Mouse (Mus musculus): ENCODE measurements at regions not wholly inside any gene's neighbourhood (a gene's known extent, or its start where the extent isn't known, plus 50 kb on each side); places are given as distances from the start of the nearest gene placed in this dataset.

DNA sequence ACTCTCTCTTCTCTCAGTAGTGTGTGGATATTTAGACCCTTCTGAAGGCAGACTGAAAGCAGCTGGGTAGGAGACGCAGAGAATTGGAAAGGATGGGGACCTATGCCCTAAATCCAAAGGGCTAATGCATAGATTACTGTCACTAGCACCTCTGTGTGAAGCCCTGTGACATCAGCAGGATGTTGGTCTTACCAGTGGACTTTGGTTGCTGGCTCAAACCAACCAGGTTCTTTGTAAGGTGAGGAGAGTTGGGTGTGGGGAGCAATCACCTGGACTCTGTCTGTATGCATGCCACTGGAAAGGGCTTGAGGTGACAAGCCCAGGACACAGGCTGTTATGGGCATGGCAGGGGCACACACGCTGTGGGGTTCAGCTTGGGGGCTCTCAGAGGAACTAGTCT lies 173.7 kb upstream of the Sall1 start:
- no peak for ATAC-seq (ENCODE audit: insufficient read depth, low FRiP score, low read depth)
- no peak overlapping the region for H3K4me2 ChIP-seq
- 89% methylated on average over 2 of the region's 2 CpGs for WGBS
- no peaks in the 10 kb centered on the region for H3K36me3 ChIP-seq
- no peaks in the 10 kb centered on the region for H3K27me3 ChIP-seq (replicated peaks)
- no peaks in the 10 kb centered on the region for H3K4me1 ChIP-seq
- H3K27ac ChIP-seq = no peak overlapping the region
- H3K9ac ChIP-seq = no peak overlapping the region
- H3K9me3 ChIP-seq = no peaks in the 10 kb centered on the region
- H3K4me3 ChIP-seq (replicated peaks) = no peak overlapping the region

DNA sequence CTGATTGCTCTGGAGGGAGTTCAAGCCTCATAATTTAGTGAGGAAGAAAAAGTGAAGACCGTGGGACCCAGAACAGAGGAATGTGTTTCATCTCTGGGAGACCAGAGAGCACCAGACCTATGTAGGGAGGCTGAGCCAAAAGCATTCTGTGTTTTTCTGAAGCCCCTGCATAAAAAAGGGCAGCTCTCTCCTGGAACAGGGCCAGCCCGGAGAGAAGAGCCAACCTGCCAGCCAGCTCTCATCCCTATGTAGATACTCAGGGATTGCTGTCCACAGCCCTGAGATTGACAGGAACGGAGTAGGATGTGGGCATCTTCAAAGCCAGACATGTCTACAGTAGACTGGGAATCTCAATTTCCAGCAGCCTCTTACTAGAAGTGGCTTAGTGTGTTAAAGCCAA lies 168.0 kb upstream of the Sall1 start:
- Histone ChIP-seq H3K4me1 (0 out of 2 replicates have a peak, but pooled peaks cover 5% of the 10 kb centered on the region), H3K9ac (no peak overlapping the region), H3K4me2 (no peak overlapping the region), H3K27me3 (replicated peaks) (no peaks in the 10 kb centered on the region), H3K27ac (no peak overlapping the region), H3K9me3 (no peaks in the 10 kb centered on the region), H3K4me3 (replicated peaks) (no peak overlapping the region), H3K36me3 (no peaks in the 10 kb centered on the region)
- no peak for ATAC-seq (ENCODE audit: insufficient read depth, low FRiP score, low read depth)
- WGBS = 75% methylated on average over 3 of the region's 3 CpGs

DNA sequence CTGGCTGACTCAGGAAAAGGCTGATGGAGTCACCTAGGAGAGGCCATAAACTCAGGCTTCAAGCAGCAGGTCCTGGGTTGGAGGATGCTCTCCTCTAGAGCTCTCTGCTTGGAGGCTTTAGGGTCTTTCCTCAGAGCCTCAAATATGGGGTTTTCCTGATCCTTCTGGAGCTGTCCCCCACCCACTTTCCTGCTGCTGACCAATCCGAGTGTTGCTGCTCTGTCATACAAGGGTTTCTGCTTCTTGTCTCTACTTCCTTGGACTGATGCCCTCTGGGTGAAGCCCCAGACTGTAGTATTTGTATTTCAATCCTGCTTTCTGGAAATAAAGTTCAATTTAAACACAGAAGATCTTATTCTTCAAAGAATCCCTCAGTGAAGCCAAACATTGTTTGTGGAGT lies 166.7 kb upstream of the Sall1 start:
- Histone ChIP-seq H3K27me3 (replicated peaks) (no peaks in the 10 kb centered on the region), H3K9ac (no peak overlapping the region), H3K4me3 (replicated peaks) (no peak overlapping the region), H3K27ac (peak overlapping the region; percentile 52; the same call in 1 of the 2 replicates), H3K4me1 (0 out of 2 replicates have a peak, but pooled peaks cover 5% of the 10 kb centered on the region), H3K4me2 (no peak overlapping the region), H3K36me3 (no peaks in the 10 kb centered on the region), H3K9me3 (no peaks in the 10 kb centered on the region)
- WGBS = 28% methylated on average over 1 of the region's 1 CpGs
- ATAC-seq (ENCODE audit: insufficient read depth, low FRiP score, low read depth) = peak; percentile 60; the same call in 1 of the 2 replicates

DNA sequence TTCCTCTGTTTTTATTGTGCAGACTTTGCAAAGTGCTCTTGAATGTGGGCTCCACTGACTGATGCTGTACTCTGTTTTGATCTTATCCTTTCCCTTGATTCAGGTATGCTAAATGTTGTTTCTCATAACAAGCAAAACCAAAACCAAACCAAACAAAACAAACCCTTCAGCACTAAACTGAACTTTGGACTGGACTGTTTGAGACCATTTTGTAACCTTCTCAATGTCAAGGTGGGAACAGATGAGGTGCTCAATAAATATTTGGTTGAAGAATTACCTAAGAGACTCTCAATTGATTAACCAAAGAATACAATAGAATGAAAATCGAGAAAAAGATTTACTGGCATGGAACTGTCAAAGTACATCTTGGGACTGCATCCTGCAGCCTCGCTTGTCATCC lies 163.9 kb upstream of the Sall1 start:
- H3K4me3 ChIP-seq (replicated peaks) = no peak overlapping the region
- no peaks in the 10 kb centered on the region for H3K36me3 ChIP-seq
- H3K9me3 ChIP-seq = no peaks in the 10 kb centered on the region
- H3K9ac ChIP-seq = no peak overlapping the region
- ATAC-seq (ENCODE audit: insufficient read depth, low FRiP score, low read depth) = no peak
- 73% methylated on average over 2 of the region's 2 CpGs for WGBS
- H3K4me1 ChIP-seq = 0 out of 2 replicates have a peak, but pooled peaks cover 5% of the 10 kb centered on the region
- no peak overlapping the region for H3K27ac ChIP-seq
- no peaks in the 10 kb centered on the region for H3K27me3 ChIP-seq (replicated peaks)
- H3K4me2 ChIP-seq = no peak overlapping the region

DNA sequence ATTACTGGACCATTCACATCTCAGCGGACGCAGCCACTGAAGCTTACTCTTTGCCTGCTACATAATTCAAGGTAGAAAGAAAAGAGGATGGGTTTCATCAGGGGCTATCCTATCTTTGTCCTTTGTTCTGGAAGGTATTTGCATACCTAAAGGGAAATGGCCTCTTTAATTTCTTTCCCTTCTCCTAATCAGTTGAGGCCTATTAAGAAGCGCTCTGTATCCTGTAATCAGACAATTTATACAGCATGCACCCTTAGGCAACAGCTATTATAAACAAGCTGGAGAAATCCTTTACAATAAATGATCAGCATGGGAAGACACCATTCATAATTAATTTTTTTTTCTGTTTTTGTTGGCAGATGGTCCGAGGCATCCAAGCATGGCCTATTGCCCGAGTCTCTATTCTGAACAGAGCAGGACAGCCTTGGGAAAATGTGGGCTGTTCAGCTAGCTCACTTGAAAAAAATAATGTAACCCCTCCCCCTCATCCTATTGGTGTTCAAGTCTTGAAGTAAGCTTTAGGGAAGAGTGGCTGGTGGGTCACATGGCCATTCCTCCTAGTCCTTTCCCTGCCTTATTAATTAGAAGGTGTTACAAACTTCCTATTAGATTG lies 158.6 kb upstream of the Sall1 start:
- Histone ChIP-seq H3K9ac (no peak overlapping the region), H3K4me2 (no peak overlapping the region), H3K36me3 (no peaks in the 10 kb centered on the region), H3K9me3 (no peaks in the 10 kb centered on the region), H3K27me3 (replicated peaks) (no peaks in the 10 kb centered on the region), H3K4me3 (replicated peaks) (no peak overlapping the region), H3K4me1 (no peaks in the 10 kb centered on the region), H3K27ac (no peak overlapping the region)
- ATAC-seq (ENCODE audit: insufficient read depth, low FRiP score, low read depth) = no peak
- 79% methylated on average over 5 of the region's 5 CpGs for WGBS

DNA sequence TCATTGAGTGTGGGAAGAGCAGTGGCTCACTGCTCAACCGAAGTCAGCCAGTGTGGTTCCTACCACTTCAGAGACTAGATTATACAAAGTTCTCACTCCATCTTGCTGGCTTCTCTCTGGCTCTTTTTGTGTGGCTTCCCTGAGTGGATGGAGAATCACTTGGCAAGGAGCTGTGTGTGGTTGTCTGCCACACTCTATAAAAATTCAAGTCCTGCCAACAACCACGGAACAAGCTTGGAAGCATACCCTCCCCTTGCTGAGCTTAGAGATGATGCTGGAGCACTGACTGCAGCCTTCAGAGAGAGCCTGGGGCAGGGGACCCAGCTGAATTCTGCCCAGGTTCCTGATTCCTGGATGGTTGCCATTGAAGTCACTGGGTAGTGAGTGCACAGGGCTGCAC lies 156.3 kb upstream of the Sall1 start:
- ATAC-seq (ENCODE audit: insufficient read depth, low FRiP score, low read depth) = no peak

DNA sequence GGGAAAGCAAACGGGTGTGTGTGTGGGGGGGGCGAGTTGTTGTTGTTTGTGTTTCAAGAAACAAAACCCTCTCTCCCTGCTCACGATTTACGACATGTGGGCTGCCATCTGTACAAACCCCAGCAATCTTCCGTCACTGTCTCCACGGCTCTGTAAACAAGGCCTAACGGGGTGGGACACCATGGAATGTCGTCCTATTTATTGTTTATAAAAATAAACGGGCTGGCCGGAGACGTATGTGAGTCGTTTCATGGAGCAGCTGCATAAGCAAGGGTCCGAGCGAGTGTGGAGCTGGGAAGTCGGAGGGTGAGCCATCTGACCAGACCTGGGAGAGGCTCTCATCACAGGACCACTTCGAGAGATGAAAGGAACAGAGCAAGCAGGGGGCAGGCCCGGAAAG lies 141.4 kb upstream of the Sall1 start:
- WGBS = 21% methylated on average over 17 of the region's 17 CpGs
- Histone ChIP-seq H3K9me3 (no peaks in the 10 kb centered on the region), H3K4me1 (no peaks in the 10 kb centered on the region), H3K27ac (no peak overlapping the region), H3K4me2 (no peak overlapping the region), H3K9ac (no peak overlapping the region), H3K27me3 (replicated peaks) (no peaks in the 10 kb centered on the region), H3K4me3 (replicated peaks) (no peak overlapping the region), H3K36me3 (no peaks in the 10 kb centered on the region)
- no peak for ATAC-seq (ENCODE audit: insufficient read depth, low FRiP score, low read depth)

More for the DNA sequence above, 156.3 kb upstream of the Sall1 start:
- no peaks in the 10 kb centered on the region for H3K27me3 ChIP-seq (replicated peaks)
- no peak overlapping the region for H3K27ac ChIP-seq
- no peaks in the 10 kb centered on the region for H3K36me3 ChIP-seq
- no peak overlapping the region for H3K9ac ChIP-seq
- H3K4me2 ChIP-seq = no peak overlapping the region
- H3K4me1 ChIP-seq = no peaks in the 10 kb centered on the region
- no peaks in the 10 kb centered on the region for H3K9me3 ChIP-seq
- 71% methylated on average over 2 of the region's 2 CpGs for WGBS
- H3K4me3 ChIP-seq (replicated peaks) = no peak overlapping the region

DNA sequence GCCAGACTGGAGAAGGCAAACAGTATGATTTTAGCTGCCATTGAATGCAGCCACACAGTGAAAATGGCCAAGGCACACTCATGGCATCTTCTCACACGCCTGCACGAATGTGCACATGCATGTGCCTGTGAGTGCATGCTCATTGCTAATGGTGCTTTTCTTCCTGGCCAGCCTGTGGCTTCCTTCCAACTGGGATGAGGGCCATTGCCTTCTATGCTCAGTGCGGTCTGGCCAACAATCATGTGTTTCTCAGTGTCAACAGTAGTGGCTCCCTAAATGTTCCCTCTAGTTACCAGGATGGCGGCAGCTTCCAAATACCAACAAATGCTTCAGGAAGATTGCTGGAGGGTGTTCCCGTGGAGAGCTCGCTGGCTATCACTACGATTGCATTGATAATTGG lies 131.7 kb upstream of the Sall1 start:
- no peaks in the 10 kb centered on the region for H3K27me3 ChIP-seq (replicated peaks)
- no peaks in the 10 kb centered on the region for H3K9me3 ChIP-seq
- WGBS = 82% methylated on average over 7 of the region's 7 CpGs
- H3K9ac ChIP-seq = no peak overlapping the region
- no peaks in the 10 kb centered on the region for H3K4me1 ChIP-seq
- no peak overlapping the region for H3K27ac ChIP-seq
- no peaks in the 10 kb centered on the region for H3K36me3 ChIP-seq
- no peak overlapping the region for H3K4me3 ChIP-seq (replicated peaks)
- ATAC-seq (ENCODE audit: insufficient read depth, low FRiP score, low read depth) = no peak
- no peak overlapping the region for H3K4me2 ChIP-seq

DNA sequence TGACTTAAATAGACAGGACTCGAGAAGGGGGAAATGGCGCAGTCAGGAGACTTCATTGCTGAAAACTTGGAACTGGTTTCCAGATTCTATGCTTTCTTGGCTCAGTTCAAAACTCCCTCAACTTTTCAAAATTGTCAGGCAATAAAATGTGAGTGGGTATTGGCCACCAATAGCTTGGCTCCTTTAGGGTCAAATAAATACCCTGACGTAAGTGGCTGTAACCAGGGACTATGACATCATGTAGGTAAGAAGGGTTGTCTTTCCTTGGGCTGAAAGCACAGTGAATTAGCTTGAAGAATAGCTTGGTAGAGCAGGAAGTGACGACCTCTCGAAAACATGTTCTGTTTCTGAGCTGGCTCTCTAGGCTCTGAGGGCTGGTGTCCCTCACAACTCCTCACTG lies 127.6 kb upstream of the Sall1 start:
- H3K4me1 ChIP-seq = no peaks in the 10 kb centered on the region
- no peaks in the 10 kb centered on the region for H3K9me3 ChIP-seq
- ATAC-seq (ENCODE audit: insufficient read depth, low FRiP score, low read depth) = no peak
- no peak overlapping the region for H3K9ac ChIP-seq
- H3K27ac ChIP-seq = no peak overlapping the region
- H3K4me3 ChIP-seq (replicated peaks) = no peak overlapping the region
- WGBS = 77% methylated on average over 5 of the region's 5 CpGs
- H3K36me3 ChIP-seq = no peaks in the 10 kb centered on the region
- no peak overlapping the region for H3K4me2 ChIP-seq
- H3K27me3 ChIP-seq (replicated peaks) = no peaks in the 10 kb centered on the region

DNA sequence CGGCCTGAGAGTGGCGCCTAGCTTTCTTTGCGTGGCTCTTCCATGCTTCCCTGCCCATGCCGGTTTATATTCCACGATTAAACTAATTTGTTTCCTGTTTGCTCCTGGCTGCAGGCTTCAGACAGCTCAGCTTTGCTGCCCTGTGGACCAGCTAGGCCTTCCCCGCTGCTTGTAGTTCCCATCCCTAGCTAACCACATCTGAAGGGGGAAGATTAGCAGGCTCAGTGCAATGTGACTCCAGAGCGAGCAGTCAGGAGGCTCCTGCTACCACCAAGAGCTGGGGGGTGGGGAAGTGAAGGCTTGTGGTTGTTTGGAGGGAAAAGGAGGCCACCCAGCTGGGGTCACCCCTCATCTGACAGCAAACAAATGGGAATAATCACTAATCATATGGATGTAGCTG lies 125.5 kb upstream of the Sall1 start:
- H3K9ac ChIP-seq = no peak overlapping the region
- no peaks in the 10 kb centered on the region for H3K36me3 ChIP-seq
- no peak for ATAC-seq (ENCODE audit: insufficient read depth, low FRiP score, low read depth)
- no peak overlapping the region for H3K4me3 ChIP-seq (replicated peaks)
- no peaks in the 10 kb centered on the region for H3K4me1 ChIP-seq
- no peak overlapping the region for H3K27ac ChIP-seq
- H3K27me3 ChIP-seq (replicated peaks) = no peaks in the 10 kb centered on the region
- 41% methylated on average over 7 of the region's 7 CpGs for WGBS
- H3K4me2 ChIP-seq = no peak overlapping the region
- no peaks in the 10 kb centered on the region for H3K9me3 ChIP-seq

DNA sequence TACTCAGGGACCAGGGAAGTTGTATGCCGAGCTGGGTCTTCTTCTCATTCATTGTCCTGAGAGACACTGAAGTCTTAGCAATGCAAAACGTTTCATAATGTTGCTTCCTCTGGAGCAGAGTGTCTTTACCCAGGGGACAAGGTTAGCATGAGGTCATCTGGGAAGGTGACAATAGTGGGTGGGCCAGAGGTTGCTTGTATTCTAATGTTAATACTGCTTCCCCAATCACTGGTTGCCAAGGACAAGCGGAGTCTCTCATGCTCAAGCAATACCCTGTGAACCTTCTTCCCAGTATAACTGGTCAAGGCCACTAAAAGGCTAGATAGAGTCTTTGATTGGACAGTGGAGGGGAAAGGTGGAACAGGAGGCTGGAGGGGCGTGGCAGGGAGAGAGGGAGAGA lies 123.1 kb upstream of the Sall1 start:
- H3K4me3 ChIP-seq (replicated peaks) = no peak overlapping the region
- H3K27me3 ChIP-seq (replicated peaks) = no peaks in the 10 kb centered on the region
- ATAC-seq (ENCODE audit: insufficient read depth, low FRiP score, low read depth) = no peak
- no peaks in the 10 kb centered on the region for H3K36me3 ChIP-seq
- no peaks in the 10 kb centered on the region for H3K4me1 ChIP-seq
- no peak overlapping the region for H3K4me2 ChIP-seq
- 67% methylated on average over 4 of the region's 4 CpGs for WGBS
- no peak overlapping the region for H3K27ac ChIP-seq
- H3K9ac ChIP-seq = no peak overlapping the region
- H3K9me3 ChIP-seq = no peaks in the 10 kb centered on the region

DNA sequence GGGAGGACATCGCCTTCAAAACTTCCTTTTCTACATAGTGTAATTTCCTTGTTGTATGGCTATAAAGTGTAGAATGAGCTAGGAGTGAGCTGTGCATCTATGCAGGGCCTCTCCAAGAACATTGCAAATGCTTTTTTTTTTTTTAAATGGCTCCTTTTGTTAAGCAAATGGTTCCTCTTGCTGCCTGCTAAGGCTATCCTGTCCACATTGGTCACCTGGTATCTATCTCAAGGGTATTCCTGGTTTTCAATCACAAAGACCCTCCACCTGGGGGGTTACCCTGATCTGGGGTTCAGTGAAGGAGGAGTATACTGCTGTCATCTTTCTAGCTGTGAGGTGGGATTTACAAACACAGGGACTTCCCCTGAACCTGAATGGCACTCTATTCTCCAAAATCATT lies 112.9 kb upstream of the Sall1 start:
- WGBS = 84% methylated on average over 1 of the region's 1 CpGs
- no peaks in the 10 kb centered on the region for H3K36me3 ChIP-seq
- 0 out of 2 replicates have a peak, but pooled peaks cover 11% of the 10 kb centered on the region for H3K4me1 ChIP-seq
- no peak overlapping the region for H3K4me3 ChIP-seq (replicated peaks)
- no peak overlapping the region for H3K4me2 ChIP-seq
- no peak for ATAC-seq (ENCODE audit: insufficient read depth, low FRiP score, low read depth)
- no peak overlapping the region for H3K9ac ChIP-seq
- no peak overlapping the region for H3K27ac ChIP-seq
- no peaks in the 10 kb centered on the region; the same call in 1 of the 2 replicates for H3K27me3 ChIP-seq (replicated peaks)
- H3K9me3 ChIP-seq = no peaks in the 10 kb centered on the region

DNA sequence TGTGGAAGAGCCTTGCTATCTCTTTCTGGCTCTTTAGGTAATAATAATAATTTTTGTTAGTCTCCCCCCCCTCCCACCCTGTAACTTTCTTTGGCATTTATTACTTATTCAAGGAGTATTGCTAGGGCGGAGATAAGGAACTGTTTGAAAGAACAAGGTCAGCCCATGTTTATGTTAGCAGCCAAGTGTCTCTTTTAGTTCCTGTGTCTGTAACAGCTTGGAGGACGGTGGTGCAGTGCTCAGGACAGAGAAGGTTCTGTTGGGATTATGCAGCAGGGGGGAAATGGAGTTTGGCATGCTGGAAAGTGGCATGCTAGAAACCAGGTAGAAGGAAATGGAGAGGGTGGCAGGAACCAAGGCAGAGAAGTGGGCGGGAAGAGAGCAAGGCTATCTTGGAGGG lies 109.6 kb upstream of the Sall1 start:
- Histone ChIP-seq H3K27ac (no peak overlapping the region), H3K9ac (no peak overlapping the region), H3K4me2 (no peak overlapping the region), H3K36me3 (no peaks in the 10 kb centered on the region), H3K4me1 (0 out of 2 replicates have a peak, but pooled peaks cover 11% of the 10 kb centered on the region), H3K9me3 (no peaks in the 10 kb centered on the region), H3K27me3 (replicated peaks) (no peaks in the 10 kb centered on the region), H3K4me3 (replicated peaks) (no peak overlapping the region)
- WGBS = 52% methylated on average over 3 of the region's 3 CpGs
- no peak for ATAC-seq (ENCODE audit: insufficient read depth, low FRiP score, low read depth)

All from stomach, embryonic 15.5 days (tissue).